Mouse (Mus musculus) cerebellum, adult 11-12 months (tissue): ENCODE data around the gene Irx4.

ENCODE experiments used
- DNase-seq: peaks from one replicate; pipeline ENCODE4 v3.0.0; 2022

Irx4 gene

GRCm38 (mm10) chr13:73270451-73271081 lies 10.3 kb downstream of the Irx4 start:
- no peak for DNase-seq

- no peak for DNase-seq
These were observed 11.3 kb downstream of the Irx4 start for GRCm38 (mm10) chr13:73271336-73272242.

- DNase-seq = no peak
These were observed 12.6 kb downstream of the Irx4 start for GRCm38 (mm10) chr13:73272794-73273282.

GRCm38 (mm10) chr13:73273536-73273935 lies 13.3 kb downstream of the Irx4 start:
- DNase-seq = no peak

GRCm38 (mm10) chr13:73277361-73277760 lies 17.1 kb downstream of the Irx4 start:
- no peak for DNase-seq

GRCm38 (mm10) chr13:73277797-73278196 lies 17.5 kb downstream of the Irx4 start:
- no peak for DNase-seq

- DNase-seq = no peak
These were observed 18.9 kb downstream of the Irx4 start for GRCm38 (mm10) chr13:73279196-73279595.

GRCm38 (mm10) chr13:73282407-73282806 lies 22.1 kb downstream of the Irx4 start:
- no peak for DNase-seq

- no peak for DNase-seq
These were observed 23.3 kb downstream of the Irx4 start for GRCm38 (mm10) chr13:73283534-73283933.

GRCm38 (mm10) chr13:73290206-73290605 lies 29.9 kb downstream of the Irx4 start:
- DNase-seq = no peak

GRCm38 (mm10) chr13:73291102-73291501 lies 30.8 kb downstream of the Irx4 start:
- DNase-seq = no peak

GRCm38 (mm10) chr13:73298717-73299116 lies 38.4 kb downstream of the Irx4 start:
- DNase-seq = no peak

GRCm38 (mm10) chr13:73299322-73299721 lies 39.0 kb downstream of the Irx4 start:
- no peak for DNase-seq

GRCm38 (mm10) chr13:73304729-73305128 lies 44.5 kb downstream of the Irx4 start:
- DNase-seq = no peak

GRCm38 (mm10) chr13:73305398-73306084 lies 45.3 kb downstream of the Irx4 start:
- DNase-seq = no peak

GRCm38 (mm10) chr13:73306085-73306410 lies 45.8 kb downstream of the Irx4 start:
- DNase-seq = no peak

GRCm38 (mm10) chr13:73306430-73306829 lies 46.2 kb downstream of the Irx4 start:
- no peak for DNase-seq

- no peak for DNase-seq
These were observed 50.1 kb downstream of the Irx4 start for GRCm38 (mm10) chr13:73310183-73310929.
